Mouse (Mus musculus) megakaryocyte, embryonic 14.5 days (primary cell): ENCODE results near the gene Mpzl3. TPM values are rescaled to one million over a fixed set of nuclear protein-coding genes. Genes with fewer than 3 reads are reported as not detected.
A peak's percentile ranks its signal among the peaks of the same experiment; 100 is the strongest.

ENCODE experiments used
- H3K27me3 ChIP-seq: replicated peaks from 2 replicates; pipeline ENCODE3; 2012; ENCODE audit warnings: inconsistent platforms
- H3K36me3 ChIP-seq: replicated peaks from 2 replicates; pipeline ENCODE3; 2012; ENCODE audit warnings: low read length, inconsistent platforms, mixed read lengths
- H3K4me1 ChIP-seq: 2 replicates; pipeline ENCODE4 v1.6.1; 2012; ENCODE audit warnings: inconsistent platforms
- H3K4me3 ChIP-seq: replicated peaks from 2 replicates; pipeline ENCODE3; 2012; ENCODE audit warnings: moderate library complexity, mild to moderate bottlenecking, inconsistent platforms
- H3K9me3 ChIP-seq: 2 replicates; pipeline ENCODE4 v1.6.1; 2012; ENCODE audit warnings: inconsistent platforms
- FLI1 ChIP-seq: IDR thresholded peaks from 2 replicates; pipeline ENCODE4 v1.6.1; 2012; ENCODE audit warnings: low read length, inconsistent platforms, mixed read lengths
- GATA1 ChIP-seq: IDR thresholded peaks from 3 replicates; pipeline ENCODE4 v1.6.1; 2012; ENCODE audit warnings: mixed read lengths, low read length, inconsistent platforms, borderline replicate concordance
- polyA plus RNA-seq: library from polyadenylated mRNA; stranded (reverse); fragments of >175 nt; gene quantifications from 2 replicates; pipeline ENCODE4 v1.2.3, GENCODE M21; 2012; ENCODE audit warnings: low replicate concordance; ENCODE audit not compliant: insufficient read depth

Mpzl3 gene
- polyA plus RNA-seq, 1 experiment, result not detected

DNA sequence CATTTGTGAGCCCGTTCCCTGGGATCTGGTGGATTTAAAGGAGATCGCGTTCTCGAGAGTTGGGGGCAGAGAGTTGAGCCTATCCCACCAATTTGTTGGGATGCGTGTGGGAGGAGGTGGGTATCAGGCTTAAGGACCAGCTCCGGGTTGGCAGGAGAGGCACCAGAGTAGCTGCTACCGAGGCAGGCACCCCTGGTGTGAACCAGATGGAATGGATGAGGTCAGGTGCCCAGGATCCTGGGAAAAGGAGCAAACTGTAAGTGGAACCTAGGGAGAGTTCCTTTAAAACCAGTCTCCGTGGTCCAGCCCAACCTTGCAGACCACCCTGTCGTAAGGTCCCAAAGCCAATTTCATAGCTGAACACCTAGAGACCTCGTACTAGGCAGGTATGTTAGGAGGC lies 63.6 kb downstream of the Mpzl3 start:
- Histone ChIP-seq H3K4me1 (peaks cover 16% of the 10 kb centered on the region; the same call in 1 of the 2 replicates), H3K4me3 (no peak overlapping the region), H3K36me3 (no peaks in the 10 kb centered on the region), H3K9me3 (no peaks in the 10 kb centered on the region), H3K27me3 (peaks cover 96% of the 10 kb centered on the region)
- no peak for TF ChIP-seq GATA1
- TF ChIP-seq FLI1, result no peak

DNA sequence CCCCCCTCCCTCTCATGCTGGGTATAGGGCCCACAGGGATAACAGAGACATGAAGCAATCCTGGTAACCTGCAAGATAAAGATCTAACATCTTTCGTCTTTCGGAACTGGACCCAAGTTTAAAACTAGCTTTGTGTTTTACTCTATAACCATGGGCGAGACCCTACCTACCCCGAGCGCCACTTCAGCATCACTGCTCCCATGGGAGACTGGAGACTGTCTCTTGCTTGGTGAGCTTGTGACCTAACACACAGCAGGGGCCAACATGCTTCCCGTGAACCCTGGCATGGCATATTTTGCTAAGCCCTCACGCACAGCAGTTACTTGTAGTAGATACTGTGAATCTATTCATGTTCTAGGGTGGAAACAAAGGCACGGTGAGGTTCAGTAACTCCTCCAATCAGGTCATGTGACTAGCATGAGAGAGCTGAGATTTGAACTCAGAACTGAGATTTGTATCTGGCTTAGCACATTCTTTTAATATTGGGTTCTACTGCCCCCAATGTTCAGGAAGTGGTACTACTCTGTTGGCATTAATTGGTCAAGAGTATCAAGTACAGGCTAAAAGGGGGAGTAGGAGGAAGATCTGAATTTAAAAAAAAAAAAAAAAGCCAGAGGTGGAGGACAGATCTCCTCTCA lies 64.4 kb downstream of the Mpzl3 start:
- Histone ChIP-seq H3K4me1 (peaks cover 16% of the 10 kb centered on the region; the same call in 1 of the 2 replicates), H3K36me3 (no peaks in the 10 kb centered on the region), H3K27me3 (peaks cover 96% of the 10 kb centered on the region), H3K4me3 (no peak overlapping the region), H3K9me3 (no peaks in the 10 kb centered on the region)
- TF ChIP-seq FLI1 (no peak), GATA1 (no peak)

DNA sequence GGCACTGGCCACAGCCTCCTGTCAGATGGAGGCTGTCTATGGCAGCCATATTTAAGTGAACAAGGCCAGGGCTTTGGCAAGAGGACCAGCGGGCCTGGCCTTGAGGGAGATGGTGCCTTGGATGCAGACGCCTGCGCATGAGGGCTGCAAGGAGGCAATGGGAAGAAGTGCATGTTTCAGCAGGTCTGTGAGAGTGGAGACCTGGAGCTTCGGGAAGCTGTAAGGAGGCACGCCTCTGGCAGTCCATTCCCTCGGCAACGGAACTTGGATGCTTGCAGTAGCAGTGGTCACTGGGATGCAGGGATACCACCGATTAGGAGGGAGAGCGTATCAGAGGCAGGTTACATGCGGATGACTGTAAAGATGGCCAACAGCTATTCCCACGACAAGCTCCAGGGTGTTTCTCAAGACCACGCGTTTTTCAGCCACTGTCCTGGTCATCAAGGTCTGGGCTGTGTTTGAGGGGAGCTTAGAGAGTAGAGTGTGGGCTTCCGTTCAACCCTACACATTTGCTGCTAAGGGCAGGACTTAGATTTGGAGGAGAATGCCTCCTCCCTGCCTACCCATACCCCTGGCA lies 65.1 kb downstream of the Mpzl3 start:
- H3K36me3 ChIP-seq, result no peaks in the 10 kb centered on the region
- H3K4me3 ChIP-seq, result no peak overlapping the region
- H3K9me3 ChIP-seq, result no peaks in the 10 kb centered on the region
- peaks cover 96% of the 10 kb centered on the region for H3K27me3 ChIP-seq
- peaks cover 16% of the 10 kb centered on the region; the same call in 1 of the 2 replicates for H3K4me1 ChIP-seq
- no peak for TF ChIP-seq GATA1
- no peak for TF ChIP-seq FLI1

DNA sequence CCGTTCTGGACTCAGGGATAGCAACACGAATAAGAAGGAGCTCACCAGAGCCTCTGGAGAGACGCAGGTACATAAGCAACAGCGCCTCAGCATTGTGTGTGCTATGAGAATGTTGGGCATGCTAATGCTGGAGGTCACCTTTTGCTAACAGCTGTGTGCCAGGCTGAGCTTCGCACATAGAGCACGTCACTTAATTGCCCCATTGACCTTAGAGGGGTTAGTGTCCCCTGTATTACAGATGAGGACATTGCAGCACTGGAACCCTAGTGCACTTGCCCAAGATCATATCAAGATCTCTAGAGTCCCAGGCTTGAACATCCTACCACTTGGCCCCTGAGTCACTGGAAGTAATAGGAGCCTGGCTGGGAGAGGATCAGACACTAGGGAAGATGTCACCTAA lies 65.6 kb downstream of the Mpzl3 start:
- peaks cover 16% of the 10 kb centered on the region; the same call in 1 of the 2 replicates for H3K4me1 ChIP-seq
- no peak overlapping the region for H3K4me3 ChIP-seq
- no peak for TF ChIP-seq FLI1
- no peak for TF ChIP-seq GATA1
- H3K27me3 ChIP-seq, result peaks cover 96% of the 10 kb centered on the region
- H3K36me3 ChIP-seq, result no peaks in the 10 kb centered on the region
- H3K9me3 ChIP-seq, result no peaks in the 10 kb centered on the region

DNA sequence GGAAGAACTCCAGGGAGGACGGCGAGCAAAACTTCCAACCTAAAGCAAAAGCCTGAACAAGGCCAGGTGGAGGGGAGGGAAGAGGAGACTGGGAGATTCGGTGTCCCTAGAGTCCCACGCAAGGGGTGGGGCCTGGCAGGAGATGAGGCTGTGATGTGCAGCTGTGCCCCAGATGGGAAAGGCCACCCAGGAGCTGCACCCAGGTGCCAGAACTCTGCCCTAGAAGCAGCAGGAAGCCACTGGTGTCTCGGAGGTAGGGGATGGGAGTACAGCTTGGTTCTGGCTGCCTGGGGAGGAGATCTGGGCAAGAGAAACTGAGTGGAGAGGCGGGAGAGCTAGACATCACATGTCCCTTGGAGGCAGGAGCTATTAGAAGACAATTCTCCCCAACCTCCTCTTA lies 66.0 kb downstream of the Mpzl3 start:
- no peak overlapping the region for H3K4me3 ChIP-seq
- peaks cover 17% of the 10 kb centered on the region for H3K4me1 ChIP-seq
- H3K27me3 ChIP-seq, result peaks cover 96% of the 10 kb centered on the region
- H3K36me3 ChIP-seq, result no peaks in the 10 kb centered on the region
- TF ChIP-seq FLI1, result no peak
- no peak for TF ChIP-seq GATA1
- H3K9me3 ChIP-seq, result no peaks in the 10 kb centered on the region

DNA sequence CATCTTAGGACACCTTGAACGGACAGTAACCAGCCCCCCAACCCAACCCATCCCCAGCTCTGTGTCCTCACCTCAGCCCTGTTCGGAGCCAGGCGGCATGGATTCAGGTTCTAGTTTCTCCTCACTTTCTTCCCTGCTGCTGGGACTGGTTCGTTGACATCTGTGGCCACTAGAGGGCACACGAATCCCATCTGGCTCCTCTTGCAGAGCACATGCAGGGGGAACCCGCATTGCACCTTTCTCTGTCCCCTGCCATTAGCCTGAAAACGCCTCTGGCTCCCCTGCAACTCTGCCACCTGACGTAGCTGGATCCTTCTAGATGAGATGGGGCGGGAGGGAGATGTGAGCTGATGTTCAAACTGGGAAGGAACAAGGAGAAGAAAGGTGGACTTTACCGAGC lies 66.8 kb downstream of the Mpzl3 start:
- TF ChIP-seq FLI1 (no peak), GATA1 (no peak)
- Histone ChIP-seq H3K9me3 (no peaks in the 10 kb centered on the region), H3K27me3 (peaks cover 96% of the 10 kb centered on the region), H3K4me1 (peaks cover 25% of the 10 kb centered on the region), H3K36me3 (no peaks in the 10 kb centered on the region), H3K4me3 (peak overlapping the region; percentile 67)

DNA sequence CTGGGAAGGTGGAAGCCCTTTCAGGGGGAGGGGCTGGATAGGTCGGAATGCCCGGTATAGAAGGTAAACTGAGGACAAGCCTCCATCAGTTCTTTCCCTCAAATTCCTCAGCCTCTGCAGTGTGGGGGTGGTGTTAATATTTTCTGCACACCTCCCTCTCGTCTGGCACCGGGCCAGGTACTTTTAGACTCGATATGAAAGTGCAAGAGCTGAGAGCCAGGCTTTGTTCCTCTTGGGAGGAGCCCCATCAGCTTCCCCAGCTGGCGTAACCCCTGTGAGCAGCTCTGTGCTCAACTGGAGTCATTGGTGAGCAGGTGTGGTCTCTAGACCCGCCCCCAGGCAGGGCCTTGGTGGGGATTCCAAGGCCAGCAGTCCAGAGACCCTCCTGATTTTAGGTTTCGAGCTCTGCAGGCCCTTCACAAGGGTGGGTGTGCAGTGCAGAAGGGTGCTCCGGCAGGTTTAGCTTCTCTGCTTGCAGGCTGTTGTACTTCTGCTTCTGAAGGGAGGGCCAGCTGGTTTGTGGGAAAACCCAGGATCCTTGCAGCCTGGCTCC lies 67.3 kb downstream of the Mpzl3 start:
- peaks cover 28% of the 10 kb centered on the region for H3K4me1 ChIP-seq
- no peaks in the 10 kb centered on the region for H3K9me3 ChIP-seq
- H3K36me3 ChIP-seq, result no peaks in the 10 kb centered on the region
- no peak for TF ChIP-seq FLI1
- TF ChIP-seq GATA1, result no peak
- H3K4me3 ChIP-seq, result peak overlapping the region; percentile 67
- peaks cover 93% of the 10 kb centered on the region for H3K27me3 ChIP-seq

DNA sequence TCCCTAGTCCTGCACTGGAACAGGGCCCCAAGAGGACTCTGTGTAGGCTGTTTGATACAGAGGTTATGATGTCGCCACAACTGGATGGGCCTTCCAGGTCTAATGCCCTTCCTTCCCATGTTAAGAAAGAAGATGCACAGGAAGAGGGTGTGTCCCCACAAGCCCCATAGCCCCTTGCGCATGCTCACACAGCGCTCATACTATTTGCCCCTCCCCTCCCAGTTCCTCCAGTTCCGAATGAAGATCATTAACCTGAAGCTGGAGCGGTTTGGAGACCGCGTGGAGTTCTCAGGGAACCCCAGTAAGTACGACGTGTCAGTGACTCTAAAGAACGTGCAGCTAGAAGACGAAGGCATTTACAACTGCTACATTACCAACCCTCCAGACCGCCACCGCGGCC lies 70.2 kb downstream of the Mpzl3 start:
- H3K27me3 ChIP-seq, result peaks cover 91% of the 10 kb centered on the region
- H3K9me3 ChIP-seq, result no peaks in the 10 kb centered on the region
- H3K4me1 ChIP-seq, result peaks cover 23% of the 10 kb centered on the region
- H3K4me3 ChIP-seq, result no peak overlapping the region
- no peaks in the 10 kb centered on the region for H3K36me3 ChIP-seq
- no peak for TF ChIP-seq FLI1

DNA sequence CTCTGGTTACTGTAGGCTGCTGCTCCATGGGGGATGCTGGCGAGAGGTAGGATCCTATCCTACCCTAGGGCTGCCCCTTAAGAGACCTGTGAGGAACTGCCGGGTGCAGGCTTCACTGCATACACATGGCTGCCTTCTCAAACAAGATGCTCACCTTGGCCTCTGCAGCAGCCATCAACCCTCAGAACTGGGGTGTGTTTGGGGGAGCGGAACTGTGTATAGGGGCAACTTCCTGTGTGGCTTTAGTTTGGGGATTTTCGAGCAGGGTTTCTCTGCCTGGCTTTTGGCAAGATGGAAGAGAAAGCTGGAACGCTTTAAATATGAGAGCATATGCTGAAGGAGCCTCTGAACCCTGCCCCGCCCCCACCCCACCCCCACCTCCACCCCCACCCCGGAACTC lies 72.0 kb downstream of the Mpzl3 start:
- Histone ChIP-seq H3K4me3 (no peak overlapping the region), H3K36me3 (no peaks in the 10 kb centered on the region), H3K4me1 (peaks cover 18% of the 10 kb centered on the region), H3K9me3 (no peaks in the 10 kb centered on the region), H3K27me3 (peaks cover 92% of the 10 kb centered on the region)
- TF ChIP-seq GATA1 (no peak), FLI1 (no peak)

Other genes starting within 250 kb of the Mpzl3 start
- gene Kmt2a, start 173.9 kb upstream of the Mpzl3 start, polyA plus RNA-seq, result 3.1 and 5.9 TPM in 2 replicates
- gene Atp5l, start 134.4 kb upstream of the Mpzl3 start, polyA plus RNA-seq, result 26.7 and 39.7 TPM in 2 replicates
- 0.76 and 2.0 TPM in 2 replicates for gene Ube4a, start 89.6 kb upstream of the Mpzl3 start, polyA plus RNA-seq
- gene Cd3g, start 74.8 kb upstream of the Mpzl3 start, polyA plus RNA-seq, result not detected in 2 replicates
- not detected in 2 replicates for gene Cd3d, start 73.4 kb upstream of the Mpzl3 start, polyA plus RNA-seq
- gene Cd3e, start 45.6 kb upstream of the Mpzl3 start, polyA plus RNA-seq, result not detected in 2 replicates
- not detected in 2 replicates for gene Mpzl2, start 15.4 kb upstream of the Mpzl3 start, polyA plus RNA-seq
- gene Jaml, start 24.0 kb downstream of the Mpzl3 start, polyA plus RNA-seq, result 0.40 TPM in 1 of 2 replicates, not detected in the other
- gene Scn2b, start 62.6 kb downstream of the Mpzl3 start, polyA plus RNA-seq, result 0.09 TPM in 1 of 2 replicates, not detected in the other
- gene Scn4b, start 83.2 kb downstream of the Mpzl3 start, polyA plus RNA-seq, result not detected in 2 replicates
- gene BC049352, start 126.8 kb downstream of the Mpzl3 start, polyA plus RNA-seq, result 0.13 TPM in 1 of 2 replicates, not detected in the other
- not detected in 2 replicates for gene Tmprss4, start 148.9 kb downstream of the Mpzl3 start, polyA plus RNA-seq
- gene Il10ra, start 214.0 kb downstream of the Mpzl3 start, polyA plus RNA-seq, result 4.8 and 7.7 TPM in 2 replicates